Mouse (Mus musculus): ENCODE data around the gene Apol7a.
"Not testable (repeated sequence)": the region's sequence is repeated elsewhere in the genome, so short reads cannot be mapped to it uniquely, and the experiment has no call there.

- not testable (repeated sequence) for TF ChIP-seq POLR2A (IDR thresholded peaks at IDR 0.05; ENCODE audit: borderline replicate concordance, extremely low read depth, insufficient read depth, insufficient read length, poor library complexity, severe bottlenecking); CTCF (IDR thresholded peaks at IDR 0.05; ENCODE audit: borderline replicate concordance, extremely low read depth, insufficient read depth, insufficient read length)
Observed at GRCm38 (mm10) chr15:77415653-77416052, 16.7 kb upstream of the Apol7a start.

Measured in brain, embryonic 14.5 days (tissue).